Mouse (Mus musculus): ENCODE data around the gene Ang4. TPM values are rescaled to one million over a fixed set of nuclear protein-coding genes. Genes with fewer than 3 reads are reported as not detected.
A peak's percentile ranks its signal among the peaks of the same experiment; 100 is the strongest.
"Not testable (repeated sequence)": the region's sequence is repeated elsewhere in the genome, so short reads cannot be mapped to it uniquely, and the experiment has no call there.

Ang4 gene
- polyA plus RNA-seq, 1 experiment from 2014 or later, result not detected

DNA sequence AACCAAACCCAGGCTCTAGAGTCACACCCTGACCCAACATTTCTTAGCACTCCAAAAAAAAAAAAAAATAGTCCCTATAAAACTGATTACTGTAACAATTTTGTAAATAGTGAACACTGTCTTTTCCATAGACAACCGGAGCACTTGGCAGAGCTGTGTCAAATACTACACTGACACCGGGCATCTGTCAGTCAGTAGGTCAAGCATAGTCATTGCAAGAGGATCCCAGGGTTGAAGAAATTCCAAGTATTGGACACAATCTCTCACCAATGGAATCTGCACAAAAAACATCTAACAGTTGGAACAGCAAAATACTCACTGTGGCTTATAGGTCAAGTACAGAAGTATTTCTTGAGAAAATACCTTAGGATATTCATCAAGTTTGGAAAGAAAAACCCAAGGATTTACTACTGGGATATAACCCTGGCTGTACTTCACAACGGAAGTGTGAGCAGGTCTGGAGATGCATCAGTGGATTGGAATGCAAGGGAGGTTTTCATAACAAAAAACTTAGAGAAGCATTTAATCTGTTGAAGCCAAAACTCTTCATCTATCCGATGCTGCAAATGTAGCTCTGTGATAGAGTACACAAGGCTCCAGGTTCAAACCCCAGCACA, 5.6 kb upstream of the Ang4 start:
- no peak overlapping the region for H3K4me2 ChIP-seq (replicated peaks; ENCODE audit: low read depth, low read length)
- no peak overlapping the region for H3K4me3 ChIP-seq (ENCODE audit: low read depth, low read length)
- TF ChIP-seq CTCF (IDR thresholded peaks at IDR 0.05) (no peak), EP300 (IDR thresholded peaks at IDR 0.05) (no peak)
- no peaks in the 10 kb centered on the region for H3K9me3 ChIP-seq (ENCODE audit: low read length)
- 69% methylated on average over 4 of the region's 4 CpGs for WGBS
- H3K36me3 ChIP-seq (ENCODE audit: insufficient read depth, low read length), result no peaks in the 10 kb centered on the region
- DNase-seq (ENCODE audit: low spot score), result no peak
- no peak overlapping the region for H3K9ac ChIP-seq (replicated peaks; ENCODE audit: low read depth)
- H3K27me3 ChIP-seq (replicated peaks; ENCODE audit: insufficient read depth, low read length), result no peaks in the 10 kb centered on the region
- no peak overlapping the region for H3K27ac ChIP-seq (ENCODE audit: low read length)
- ATAC-seq, result no peak
- H3K4me1 ChIP-seq (ENCODE audit: insufficient read depth, low read depth, low read length), result no peaks in the 10 kb centered on the region

- H3K36me3 ChIP-seq (ENCODE audit: insufficient read depth, low read length), result no peaks in the 10 kb centered on the region
- no peak overlapping the region for H3K4me2 ChIP-seq (replicated peaks; ENCODE audit: low read depth, low read length)
- no peaks in the 10 kb centered on the region for H3K9me3 ChIP-seq (ENCODE audit: low read length)
- TF ChIP-seq CTCF (IDR thresholded peaks at IDR 0.05), result no peak
- no peak for DNase-seq (ENCODE audit: low spot score)
- H3K27ac ChIP-seq (ENCODE audit: low read length), result no peak overlapping the region
- H3K4me1 ChIP-seq (ENCODE audit: insufficient read depth, low read depth, low read length), result no peaks in the 10 kb centered on the region
- no peaks in the 10 kb centered on the region for H3K27me3 ChIP-seq (replicated peaks; ENCODE audit: insufficient read depth, low read length)
- 100% methylated on average over 1 of the region's 1 CpGs for WGBS
- H3K9ac ChIP-seq (replicated peaks; ENCODE audit: low read depth), result no peak overlapping the region
- no peak for ATAC-seq
- H3K4me3 ChIP-seq (ENCODE audit: low read depth, low read length), result no peak overlapping the region
Measured at GRCm38 (mm10) chr14:51777791-51778190, 4.4 kb upstream of the Ang4 start.

- not testable (repeated sequence) for H3K4me1 ChIP-seq (ENCODE audit: insufficient read depth, low read depth, low read length); DNase-seq (ENCODE audit: low spot score)
- 78% methylated on average over 1 of the region's 1 CpGs for WGBS
Measured at GRCm38 (mm10) chr14:51771378-51771777, 2.0 kb downstream of the Ang4 start.

GRCm38 (mm10) chr14:51755944-51756343, 17.4 kb downstream of the Ang4 start:
- 64% methylated on average over 2 of the region's 2 CpGs for WGBS
- no peak for ATAC-seq

More at GRCm38 (mm10) chr14:51771378-51771777, 2.0 kb downstream of the Ang4 start:
- not testable (repeated sequence) for H3K27ac ChIP-seq (ENCODE audit: low read length); ATAC-seq; H3K27me3 ChIP-seq (replicated peaks; ENCODE audit: insufficient read depth, low read length); H3K4me2 ChIP-seq (replicated peaks; ENCODE audit: low read depth, low read length); H3K4me3 ChIP-seq (ENCODE audit: low read depth, low read length); H3K36me3 ChIP-seq (ENCODE audit: insufficient read depth, low read length); H3K9ac ChIP-seq (replicated peaks; ENCODE audit: low read depth); H3K9me3 ChIP-seq (ENCODE audit: low read length)
- peak; percentile 57 for TF ChIP-seq CTCF (IDR thresholded peaks at IDR 0.05)

GRCm38 (mm10) chr14:51740347-51741170, 32.8 kb downstream of the Ang4 start:
- DNase-seq (ENCODE audit: low spot score), result no peak
- TF ChIP-seq EP300 (IDR thresholded peaks at IDR 0.05) (no peak), CTCF (IDR thresholded peaks at IDR 0.05) (no peak)
- Histone ChIP-seq H3K27ac (ENCODE audit: low read length) (no peak overlapping the region), H3K4me2 (replicated peaks; ENCODE audit: low read depth, low read length) (peak overlapping the region; percentile 61), H3K9ac (replicated peaks; ENCODE audit: low read depth) (no peak overlapping the region), H3K27me3 (replicated peaks; ENCODE audit: insufficient read depth, low read length) (peaks cover 20% of the 10 kb centered on the region; the same call in 1 of the 2 replicates), H3K4me1 (ENCODE audit: insufficient read depth, low read depth, low read length) (no peaks in the 10 kb centered on the region), H3K36me3 (ENCODE audit: insufficient read depth, low read length) (no peaks in the 10 kb centered on the region), H3K4me3 (ENCODE audit: low read depth, low read length) (peak overlapping the region; percentile 26), H3K9me3 (ENCODE audit: low read length) (no peaks in the 10 kb centered on the region)
- ATAC-seq, result no peak
- 1% methylated on average over 42 of the region's 42 CpGs for whole genome bisulfite sequencing

More at GRCm38 (mm10) chr14:51755944-51756343, 17.4 kb downstream of the Ang4 start:
- no peak overlapping the region for H3K27ac ChIP-seq (ENCODE audit: low read length)
- DNase-seq (ENCODE audit: low spot score), result no peak
- H3K9me3 ChIP-seq (ENCODE audit: low read length), result no peaks in the 10 kb centered on the region
- no peaks in the 10 kb centered on the region for H3K27me3 ChIP-seq (replicated peaks; ENCODE audit: insufficient read depth, low read length)
- H3K9ac ChIP-seq (replicated peaks; ENCODE audit: low read depth), result no peak overlapping the region
- no peaks in the 10 kb centered on the region for H3K36me3 ChIP-seq (ENCODE audit: insufficient read depth, low read length)
- no peak for TF ChIP-seq CTCF (IDR thresholded peaks at IDR 0.05)
- TF ChIP-seq EP300 (IDR thresholded peaks at IDR 0.05), result no peak
- H3K4me1 ChIP-seq (ENCODE audit: insufficient read depth, low read depth, low read length), result no peaks in the 10 kb centered on the region
- H3K4me3 ChIP-seq (ENCODE audit: low read depth, low read length), result no peak overlapping the region
- H3K4me2 ChIP-seq (replicated peaks; ENCODE audit: low read depth, low read length), result no peak overlapping the region

DNA sequence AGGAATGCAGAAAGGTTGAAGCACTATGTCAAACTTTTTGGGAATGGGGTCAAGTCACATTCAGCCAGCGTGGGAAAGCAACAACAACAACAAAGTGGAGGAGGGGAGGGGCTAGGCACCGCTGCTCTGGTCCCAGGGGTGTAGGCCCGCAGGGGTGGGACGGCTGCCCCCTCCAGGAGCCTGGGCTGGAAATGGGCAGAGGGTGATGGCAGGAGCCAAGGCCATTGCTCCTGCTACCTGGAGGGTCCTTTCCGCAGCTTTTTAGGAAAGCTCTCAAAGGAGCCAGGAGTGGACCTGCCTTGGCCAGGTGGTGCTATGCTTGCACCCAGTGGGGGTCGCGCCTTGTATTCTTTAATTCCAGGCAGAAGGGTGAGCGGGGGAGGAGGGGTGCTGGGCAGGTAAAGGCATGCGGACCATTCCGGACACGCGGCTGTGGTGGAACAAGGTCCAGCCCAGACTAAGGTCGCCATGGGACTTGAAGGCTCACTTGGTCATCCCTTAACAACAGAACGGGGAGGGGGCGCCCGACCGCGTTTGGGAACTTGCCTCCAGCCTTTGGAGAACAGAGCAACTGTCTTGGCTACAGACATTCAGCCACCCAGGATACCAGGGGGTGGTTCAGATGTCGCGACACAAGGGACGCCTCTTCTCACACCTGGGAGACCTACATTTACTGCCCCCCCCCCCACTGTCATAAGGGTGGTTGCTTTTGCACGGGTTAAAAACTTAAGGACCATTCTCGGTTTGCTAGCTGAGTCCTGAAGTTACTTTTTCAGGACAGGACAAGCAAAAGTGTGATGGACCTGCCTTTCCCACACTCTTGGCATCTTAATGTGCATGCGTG, 34.0 kb downstream of the Ang4 start:
- no peak for ATAC-seq
- 2% methylated on average over 23 of the region's 24 CpGs for WGBS

More for the DNA sequence above, 34.0 kb downstream of the Ang4 start:
- Histone ChIP-seq H3K27ac (ENCODE audit: low read length) (no peak overlapping the region), H3K9me3 (ENCODE audit: low read length) (no peaks in the 10 kb centered on the region), H3K4me1 (ENCODE audit: insufficient read depth, low read depth, low read length) (no peaks in the 10 kb centered on the region), H3K4me2 (replicated peaks; ENCODE audit: low read depth, low read length) (no peak overlapping the region), H3K4me3 (ENCODE audit: low read depth, low read length) (no peak overlapping the region), H3K36me3 (ENCODE audit: insufficient read depth, low read length) (no peaks in the 10 kb centered on the region), H3K27me3 (replicated peaks; ENCODE audit: insufficient read depth, low read length) (peaks cover 20% of the 10 kb centered on the region; the same call in 1 of the 2 replicates), H3K9ac (replicated peaks; ENCODE audit: low read depth) (no peak overlapping the region)
- TF ChIP-seq EP300 (IDR thresholded peaks at IDR 0.05) (no peak), CTCF (IDR thresholded peaks at IDR 0.05) (no peak)
- DNase-seq (ENCODE audit: low spot score), result no peak

All from lung, postnatal 0 days (tissue).